Mouse (Mus musculus) layer of hippocampus, postnatal 10 days (tissue): ENCODE results near the gene Cox8a. TPM values are rescaled to one million over a fixed set of nuclear protein-coding genes. Genes with fewer than 3 reads are reported as not detected.
A peak's percentile ranks its signal among the peaks of the same experiment; 100 is the strongest.

ENCODE experiments used
- DNase-seq, 2 experiments: peaks; one replicate each; pipeline ENCODE4 v3.0.0; 2021; ENCODE audit warnings: low spot score in 2 of 2
- long read RNA-seq: library from polyadenylated mRNA; stranded (forward); transcript quantifications from one replicate; pipeline ENCODE4 v2.0.0, GENCODE M21; 2023
- total RNA-seq, 2 experiments: library from RNA; stranded (reverse); gene quantifications; 2 replicates each; pipeline ENCODE4 v1.2.3; 2021

Gene Cox8a
- total RNA-seq, result 100 to 1,000 TPM; 688 to 834 TPM
- long read RNA-seq, transcript Cox8a-201 (2 exons, 550 nt), result major isoform, 1,293 of 1,302 reads
- long read RNA-seq, partial matches to known transcripts, result 6 of 1,302 reads
- long read RNA-seq, other reads (novel, unspliced or antisense), result 3 of 1,302 reads

GRCm38 (mm10) chr19:7217162-7217925 lies at the start of gene Cox8a:
Gene Cox8a, minus strand, starts transcription at chr19:7217616.
- DNase-seq, result peak; percentile 91 to 95

- peak; percentile 41 to 47 for DNase-seq
Measured at GRCm38 (mm10) chr19:7266421-7266831, 49.0 kb upstream of the Cox8a start.

DNA sequence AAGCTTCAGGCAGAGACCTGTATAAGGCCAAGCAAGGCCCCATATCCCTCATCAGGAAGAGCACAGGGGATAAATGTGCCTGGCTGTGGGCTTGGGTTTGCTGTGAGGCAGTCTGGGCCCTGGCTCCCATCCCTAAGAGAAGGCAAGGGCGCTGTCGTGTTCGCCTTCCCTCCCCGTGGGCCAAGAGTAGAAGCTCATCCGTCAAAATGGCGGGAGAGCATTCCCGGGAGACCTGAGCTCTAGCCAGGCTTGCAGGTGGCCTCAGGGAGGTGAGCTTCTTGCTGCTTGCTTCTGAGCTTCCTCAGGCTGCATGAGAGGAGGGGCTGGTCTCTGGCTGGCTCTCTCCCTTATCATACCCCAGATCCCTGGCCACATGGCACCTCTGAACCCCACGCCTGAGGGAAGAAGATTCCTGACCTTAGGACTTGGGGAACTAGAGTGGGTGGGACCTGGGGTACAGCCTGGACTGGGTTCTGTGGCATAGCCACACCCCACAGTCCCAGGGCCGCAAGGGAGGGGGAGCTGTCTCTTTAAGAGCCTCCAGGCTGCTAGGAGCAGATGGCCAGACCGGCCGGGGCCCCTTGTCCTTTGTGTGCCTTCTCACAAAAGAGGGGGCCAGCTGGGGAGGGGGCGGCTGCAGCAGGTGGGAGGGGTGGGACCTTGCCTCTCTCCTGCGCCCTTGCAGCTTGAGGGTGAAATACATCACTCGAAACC lies 48.2 kb upstream of the Cox8a start:
- peak; percentile 37 to 39 for DNase-seq

DNA sequence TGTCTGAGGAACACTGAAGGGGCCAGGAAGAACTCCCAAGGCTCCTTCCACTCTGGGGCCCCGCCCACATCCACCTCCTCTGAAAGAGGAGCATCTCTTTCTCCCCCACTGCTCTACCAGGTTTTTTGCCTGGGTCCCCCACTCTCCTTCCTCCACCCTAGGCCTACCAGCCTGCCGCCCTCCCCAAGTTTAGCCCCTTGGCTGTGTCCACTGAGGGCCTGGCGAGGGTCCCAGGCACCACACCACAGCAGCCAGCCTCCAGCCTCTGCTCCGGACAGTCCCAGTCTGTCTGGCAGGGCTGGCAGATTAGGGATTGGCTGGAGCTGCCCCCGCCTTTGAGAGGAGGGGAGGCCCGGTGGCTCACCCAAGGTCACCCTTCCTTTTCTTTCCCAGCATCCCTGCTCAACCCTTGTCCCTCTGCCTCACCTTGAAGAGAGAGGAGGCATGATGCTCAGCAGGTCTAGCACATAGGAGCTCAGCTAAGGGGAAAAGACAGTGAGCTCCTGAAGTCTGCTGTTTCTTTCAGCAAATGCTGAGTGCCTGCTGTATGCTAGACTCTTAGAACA lies 47.4 kb upstream of the Cox8a start:
- peak; percentile 52 to 67 for DNase-seq

- peak; percentile 79 to 82 for DNase-seq
Measured at GRCm38 (mm10) chr19:7264088-7264765, 46.8 kb upstream of the Cox8a start.

- DNase-seq, result no peak
Measured at GRCm38 (mm10) chr19:7262592-7262991, 45.2 kb upstream of the Cox8a start.

DNA sequence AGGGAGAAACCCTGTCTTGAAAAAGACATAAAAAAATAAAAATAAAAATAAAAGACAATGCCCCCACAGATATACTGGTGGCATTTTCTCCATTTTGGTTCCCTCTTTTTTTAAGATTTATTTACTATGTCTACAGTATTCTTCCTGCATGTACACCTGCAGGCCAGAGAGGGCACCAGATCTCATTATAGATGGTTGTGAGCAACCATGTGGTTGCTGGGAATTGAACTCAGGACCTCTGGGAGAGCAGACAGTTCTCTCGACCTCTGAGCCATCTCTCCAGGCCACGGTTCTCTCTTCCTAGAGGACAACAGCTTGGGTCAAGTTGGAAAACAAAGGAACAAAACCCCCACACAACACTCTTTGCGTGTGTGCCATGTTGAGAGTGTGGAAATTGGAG lies 44.5 kb upstream of the Cox8a start:
- DNase-seq, result no peak

GRCm38 (mm10) chr19:7261476-7261875 lies 44.1 kb upstream of the Cox8a start:
- no peak for DNase-seq

DNA sequence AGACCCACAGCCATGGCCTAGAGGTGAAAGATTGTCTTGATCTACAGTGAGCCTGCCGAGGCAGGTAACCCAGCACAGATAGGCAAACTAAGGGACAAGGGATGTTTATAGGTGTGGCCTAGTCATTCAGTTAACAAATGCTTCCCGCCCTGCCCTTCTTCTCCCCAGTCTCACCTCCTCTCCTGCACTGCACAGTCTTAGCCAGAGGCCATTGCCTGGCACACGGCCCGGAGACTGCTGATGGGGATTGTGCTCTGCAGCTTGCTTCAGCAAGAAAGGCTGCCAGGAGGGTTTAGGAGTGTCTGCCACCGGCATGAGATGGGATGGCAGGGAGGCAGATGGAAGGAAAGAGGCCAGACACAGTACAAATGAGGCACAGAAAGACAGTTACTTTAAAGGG lies 40.5 kb upstream of the Cox8a start:
- no peak for DNase-seq

DNA sequence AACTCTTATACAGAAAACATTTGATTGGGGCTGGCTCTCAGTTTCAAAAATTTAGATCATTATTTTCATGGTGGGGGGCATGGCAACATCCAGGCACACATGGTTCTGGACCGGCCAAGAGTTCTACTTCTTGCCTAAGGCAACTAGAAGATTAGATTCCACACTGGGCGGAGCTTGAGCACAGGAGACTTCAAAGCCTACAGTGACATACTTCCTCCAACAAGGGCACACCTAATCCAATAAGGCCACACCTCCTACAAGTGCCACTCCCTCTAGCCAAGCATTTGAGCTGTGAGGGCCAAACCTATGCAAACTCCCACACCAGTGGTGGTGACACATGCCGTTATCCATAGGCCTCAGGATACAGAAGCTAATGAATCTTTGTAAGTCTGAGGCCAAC lies 28.6 kb upstream of the Cox8a start:
- no peak for DNase-seq

DNA sequence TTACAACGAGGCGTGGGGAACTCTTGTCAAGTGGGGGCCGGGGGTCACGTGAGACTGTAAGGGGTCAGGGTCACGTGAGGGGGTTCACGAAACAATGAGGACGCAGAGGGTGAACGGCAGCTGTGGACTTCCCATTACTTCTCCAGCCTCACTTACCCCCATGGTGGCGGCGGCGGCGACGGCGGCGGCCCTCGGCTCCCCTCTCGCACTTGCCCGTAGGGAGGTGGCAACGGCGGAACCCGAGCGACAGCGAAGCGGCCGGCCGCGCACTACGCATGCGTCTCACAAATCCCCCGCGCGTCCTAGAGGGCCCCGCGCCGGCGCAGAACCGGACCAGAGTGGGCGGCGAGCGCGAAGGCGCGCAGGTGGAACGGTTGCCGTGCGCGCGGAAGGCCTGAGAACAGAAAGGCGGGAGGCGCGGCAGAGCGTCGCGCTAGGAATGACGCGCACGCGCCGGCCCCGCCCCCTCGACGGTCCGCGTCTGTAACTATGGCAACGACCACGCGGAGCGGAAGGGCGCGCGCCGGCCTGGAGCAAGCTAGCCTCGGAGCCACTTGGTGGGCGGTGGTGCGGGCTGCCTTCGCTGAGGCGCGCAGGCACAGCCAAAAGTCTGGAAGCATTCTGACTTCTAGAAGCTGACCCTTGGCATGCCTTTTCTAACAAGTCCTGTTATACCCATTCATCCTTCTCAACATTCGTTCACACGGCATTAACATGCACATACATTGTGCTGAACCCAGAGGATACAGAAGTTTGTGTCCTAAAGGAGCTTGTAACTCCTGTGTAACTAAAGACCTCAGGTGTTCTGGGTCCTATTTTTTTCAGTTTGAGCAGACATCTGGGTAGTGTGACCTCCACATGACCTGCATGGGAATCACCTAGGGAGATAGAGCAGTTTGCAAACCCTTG lies 23.6 kb upstream of the Cox8a start, which contains the start of gene Naa40:
Naa40 (minus strand) TSS at position 402 of the 909 bp plus-strand sequence.
- peak; percentile 87 to 94 for DNase-seq

GRCm38 (mm10) chr19:7240291-7240690 lies 22.9 kb upstream of the Cox8a start:
- DNase-seq, result peak in 1 of 2 experiments; percentile 40

GRCm38 (mm10) chr19:7239574-7239973 lies 22.2 kb upstream of the Cox8a start:
- DNase-seq, result no peak

DNA sequence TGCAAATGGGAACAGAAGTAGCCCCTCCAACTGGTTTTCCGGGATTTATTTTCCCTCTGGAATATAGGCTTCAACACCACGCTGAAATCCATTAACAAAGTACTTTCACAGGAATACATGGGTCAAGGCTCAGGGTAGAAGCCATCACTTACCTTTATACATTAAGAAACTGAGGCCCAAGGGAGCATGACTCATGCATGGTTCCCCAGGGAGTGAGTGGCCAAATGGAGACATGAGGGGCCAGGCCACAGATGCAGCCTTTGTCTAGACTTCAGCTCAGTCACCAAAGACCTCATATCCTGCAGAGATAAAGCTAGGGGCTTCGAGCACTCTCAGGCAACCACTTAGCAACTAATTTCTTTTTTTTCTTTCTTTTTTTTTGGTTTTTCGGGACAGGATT lies 19.3 kb upstream of the Cox8a start:
- no peak for DNase-seq

DNA sequence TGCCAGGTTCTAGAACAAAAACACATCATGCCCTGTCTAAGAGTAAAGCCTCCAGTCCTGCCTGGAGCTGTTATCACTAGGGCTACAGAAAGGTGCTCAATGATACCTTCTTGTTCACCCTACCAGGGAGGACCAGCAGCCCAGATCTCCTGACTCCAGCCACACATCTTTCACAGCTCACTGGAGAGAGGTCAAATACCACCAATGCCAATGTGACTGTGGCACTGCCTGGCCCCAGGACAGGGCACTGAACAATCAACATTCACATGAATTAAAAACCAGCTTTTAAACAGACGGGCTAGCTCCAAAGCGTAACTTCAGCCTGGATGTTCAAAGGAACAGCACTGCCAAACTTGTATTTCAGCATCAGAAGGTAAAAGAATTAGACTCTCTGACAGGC lies 18.6 kb upstream of the Cox8a start:
- no peak for DNase-seq

DNA sequence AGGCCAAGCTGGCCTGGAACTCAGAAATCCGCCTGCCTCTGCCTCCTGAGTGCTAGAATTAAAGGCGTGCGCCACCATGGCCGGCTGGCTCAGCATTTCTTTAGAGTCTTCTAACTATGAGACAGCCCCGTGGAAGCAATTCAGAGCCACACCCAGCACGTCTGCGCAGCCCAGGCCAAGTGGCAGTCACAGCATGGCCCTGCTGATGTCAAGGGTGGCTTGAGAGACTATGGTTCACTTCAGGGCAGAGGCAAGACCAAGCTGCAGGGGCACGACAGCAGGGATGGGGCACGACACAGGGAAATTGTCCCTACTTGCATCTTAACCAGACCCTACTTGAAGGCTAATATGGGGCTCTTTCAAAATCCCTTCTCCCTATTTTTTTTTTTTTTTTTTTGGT lies 18.0 kb upstream of the Cox8a start:
- no peak for DNase-seq

GRCm38 (mm10) chr19:7234537-7235221 lies 17.3 kb upstream of the Cox8a start:
- peak; percentile 87 to 89 for DNase-seq

DNA sequence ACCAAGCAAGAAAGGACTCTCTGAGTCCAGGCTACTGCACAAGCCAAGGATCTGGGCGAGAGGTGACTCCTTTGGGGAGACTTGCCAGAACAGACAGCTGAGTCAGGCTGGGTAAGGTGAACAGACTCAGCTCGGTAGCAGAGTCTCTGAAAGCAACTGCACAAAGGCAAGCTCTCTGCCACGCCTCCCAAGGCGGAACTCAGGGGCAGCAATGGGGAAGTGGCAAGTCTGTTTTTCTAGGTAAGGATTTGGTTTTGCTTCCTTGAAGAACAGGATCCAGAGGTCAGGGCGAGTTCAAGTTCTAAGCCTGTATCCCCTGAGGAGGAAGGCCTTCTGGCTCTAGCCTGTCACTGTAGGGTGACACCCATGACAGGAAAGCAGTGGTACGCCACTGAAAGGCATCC lies 9.1 kb upstream of the Cox8a start:
- no peak for DNase-seq

GRCm38 (mm10) chr19:7225096-7225690 lies 7.8 kb upstream of the Cox8a start:
- DNase-seq, result no peak
